In genomic region chr12:55315192-55315591, GRCm38 (mm10) we compare ENCODE assay signal across 9 mouse cellular contexts. TPM values are rescaled to one million over a fixed set of nuclear protein-coding genes. Genes with fewer than 3 reads are reported as not detected.
A peak's percentile ranks its signal among the peaks of the same experiment; 100 is the strongest.
DNase-seq lines count a peak whose midpoint lies in the region; ATAC-seq lines count a peak whose summit lies in the region.
"Had no signal": no experiment of that assay in that cellular context is flagged by ENCODE, and none has a peak within 500 bp of the region (broad histone marks: within the 10 kb centered on the region; RNA-seq: fewer than 3 reads in every experiment).

No protein-coding gene starts in this region.

- no peaks in the 10 kb centered on the region for H3K9me3 ChIP-seq in neural tube, embryonic 15.5 days (replicated peaks)
- no peaks in the 10 kb centered on the region for H3K9me3 ChIP-seq in limb, embryonic 10.5 days (replicated peaks)
- no peaks in the 10 kb centered on the region for H3K9me3 ChIP-seq in neural tube, embryonic 11.5 days (ENCODE audit: control insufficient read depth, low read length)
- H3K9me3 ChIP-seq: embryonic facial prominence, embryonic 13.5 days had no signal

- WGBS in neural tube, embryonic 15.5 days: 52% methylated on average over 5 of the region's 5 CpGs
- 55% methylated on average over 5 of the region's 5 CpGs for WGBS in limb, embryonic 10.5 days
- WGBS in neural tube, embryonic 11.5 days: 58% methylated on average over 5 of the region's 5 CpGs

- no peak overlapping the region for H3K9ac ChIP-seq in neural tube, embryonic 15.5 days (replicated peaks)
- H3K9ac ChIP-seq in neural tube, embryonic 11.5 days (ENCODE audit: low read length): no peak overlapping the region
- H3K9ac ChIP-seq: embryonic facial prominence, embryonic 13.5 days had no signal

- no peak for ATAC-seq in neural tube, embryonic 15.5 days (ENCODE audit: low FRiP score)
- ATAC-seq in neural tube, embryonic 11.5 days (ENCODE audit: insufficient read depth, low FRiP score, low TSS enrichment): no peak

- H3K27me3 ChIP-seq in neural tube, embryonic 15.5 days (replicated peaks): no peaks in the 10 kb centered on the region
- no peaks in the 10 kb centered on the region for H3K27me3 ChIP-seq in limb, embryonic 10.5 days (ENCODE audit: low read depth, poor library complexity, severe bottlenecking)
- H3K27me3 ChIP-seq in neural tube, embryonic 11.5 days (ENCODE audit: control insufficient read depth, insufficient read depth, low read length): no peaks in the 10 kb centered on the region
- H3K27me3 ChIP-seq: embryonic facial prominence, embryonic 13.5 days had no signal

- peak; percentile 44 for DNase-seq in neural tube, embryonic 10.5 days (ENCODE audit: extremely low spot score, low spot score)
- peak; percentile 75 for DNase-seq in cerebellum, adult 8-10 months
- peak; percentile 77 for DNase-seq in gastrocnemius, adult 18-20 months (ENCODE audit: low spot score)
- DNase-seq in kidney, adult 18-20 months: peak; percentile 82
- DNase-seq in limb, embryonic 10.5 days (ENCODE audit: low spot score): peak; percentile 42
- DNase-seq in neural tube, embryonic 11.5 days (ENCODE audit: low spot score): peak; percentile 61
- DNase-seq in testis, postnatal 14 days (ENCODE audit: low spot score): peak; percentile 57

- no peaks in the 10 kb centered on the region for H3K4me1 ChIP-seq in neural tube, embryonic 15.5 days
- H3K4me1 ChIP-seq in limb, embryonic 10.5 days: no peaks in the 10 kb centered on the region
- no peaks in the 10 kb centered on the region for H3K4me1 ChIP-seq in neural tube, embryonic 11.5 days (ENCODE audit: control insufficient read depth, insufficient read depth, low read length)
- H3K4me1 ChIP-seq: embryonic facial prominence, embryonic 13.5 days had no signal

- no peak overlapping the region for H3K4me3 ChIP-seq in neural tube, embryonic 15.5 days (replicated peaks)
- no peak overlapping the region for H3K4me3 ChIP-seq in limb, embryonic 10.5 days
- H3K4me3 ChIP-seq in neural tube, embryonic 11.5 days (ENCODE audit: low read depth, low read length): no peak overlapping the region
- H3K4me3 ChIP-seq: embryonic facial prominence, embryonic 13.5 days had no signal

- no peak overlapping the region for H3K27ac ChIP-seq in neural tube, embryonic 15.5 days (replicated peaks)
- H3K27ac ChIP-seq in limb, embryonic 10.5 days: no peak overlapping the region
- no peak overlapping the region for H3K27ac ChIP-seq in neural tube, embryonic 11.5 days (ENCODE audit: low read depth, low read length)
- H3K27ac ChIP-seq: embryonic facial prominence, embryonic 13.5 days had no signal

- 0 out of 2 replicates have a peak, but pooled peaks cover 3% of the 10 kb centered on the region for H3K36me3 ChIP-seq in neural tube, embryonic 15.5 days
- peaks cover 38% of the 10 kb centered on the region for H3K36me3 ChIP-seq in limb, embryonic 10.5 days
- no peaks in the 10 kb centered on the region for H3K36me3 ChIP-seq in neural tube, embryonic 11.5 days (ENCODE audit: control insufficient read depth, insufficient read depth, low read length)

- H3K4me2 ChIP-seq in neural tube, embryonic 15.5 days: no peak overlapping the region
- no peak overlapping the region for H3K4me2 ChIP-seq in neural tube, embryonic 11.5 days (ENCODE audit: low read depth)
- H3K4me2 ChIP-seq: embryonic facial prominence, embryonic 13.5 days had no signal

RNA-seq across cellular contexts. Expression of gene Ppp2r3c, which starts 12.4 kb away (rescaled TPM):
- polyA plus RNA-seq in neural tube, embryonic 15.5 days (2015; fragmentation: Nextera tagmentation; extraction: Ambion mirVana): 19.6 and 22.2 TPM in 2 replicates
- 1 to 10 TPM; 8.6 to 8.7 TPM for total RNA-seq in gastrocnemius, adult 18-20 months (2021)
- polyA plus RNA-seq in limb, embryonic 10.5 days (2016; fragmentation: Nextera tagmentation; extraction: Ambion mirVana): 19.6 and 23.3 TPM in 2 replicates
- polyA plus RNA-seq in neural tube, embryonic 11.5 days (2014; fragmentation: Nextera tagmentation; extraction: Ambion mirVana): 31.4 TPM in 2 replicates

RNA-seq across cellular contexts. Expression of gene 1110008L16Rik, which starts 15.8 kb away (rescaled TPM):
- 9.6 and 10.9 TPM in 2 replicates for polyA plus RNA-seq in neural tube, embryonic 15.5 days (2015; fragmentation: Nextera tagmentation; extraction: Ambion mirVana)
- 10 to 100 TPM; 12.1 to 12.2 TPM for total RNA-seq in gastrocnemius, adult 18-20 months (2021)
- 20.9 and 22.2 TPM in 2 replicates for polyA plus RNA-seq in limb, embryonic 10.5 days (2016; fragmentation: Nextera tagmentation; extraction: Ambion mirVana)
- 12.2 and 17.3 TPM in 2 replicates for polyA plus RNA-seq in neural tube, embryonic 11.5 days (2014; fragmentation: Nextera tagmentation; extraction: Ambion mirVana)
